Comparison of ENCODE assay signal across 8 mouse cellular contexts in the genomic region with DNA sequence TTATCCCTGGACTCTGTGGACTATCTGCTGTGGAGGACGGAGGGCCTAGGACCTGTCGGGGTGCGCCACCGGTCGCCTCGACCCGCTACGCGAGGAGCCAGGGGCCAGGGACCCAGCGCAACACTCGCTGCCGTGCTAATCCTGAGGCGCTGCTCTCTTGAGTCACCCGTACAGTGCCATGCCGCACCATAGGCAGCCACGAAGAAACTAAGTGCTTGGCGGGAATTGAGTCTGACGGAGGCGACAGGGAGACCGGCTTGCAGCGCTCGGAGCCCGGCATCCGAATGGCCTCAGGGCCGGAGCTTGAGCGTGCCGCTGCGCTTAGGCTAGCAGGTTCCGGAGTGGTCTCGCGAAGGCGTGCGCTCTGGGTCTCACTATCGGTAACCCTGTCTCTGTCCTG. TPM values are rescaled to one million over a fixed set of nuclear protein-coding genes. Genes with fewer than 3 reads are reported as not detected.
DNase-seq lines count a peak whose midpoint lies in the region; ATAC-seq lines count a peak whose summit lies in the region.

No protein-coding gene starts in this region.

- no peak overlapping the region for H3K9ac ChIP-seq in kidney, embryonic 16.5 days (replicated peaks; ENCODE audit: low read length)
- H3K9ac ChIP-seq in forebrain, embryonic 13.5 days, result no peak overlapping the region
- no peak overlapping the region for H3K9ac ChIP-seq in intestine, embryonic 16.5 days (ENCODE audit: low read depth, low read length)
- H3K9ac ChIP-seq in neural tube, embryonic 15.5 days (replicated peaks), result no peak overlapping the region

- peak overlapping the region; percentile 57 for H3K4me3 ChIP-seq in kidney, embryonic 16.5 days (ENCODE audit: low read length)
- H3K4me3 ChIP-seq in forebrain, embryonic 13.5 days, result peak overlapping the region; percentile 4; the same call in 1 of the 2 replicates
- H3K4me3 ChIP-seq in intestine, embryonic 16.5 days (ENCODE audit: low read length), result peak overlapping the region; percentile 59
- peak overlapping the region; percentile 59 for H3K4me3 ChIP-seq in neural tube, embryonic 15.5 days (replicated peaks)

- ATAC-seq in kidney, embryonic 16.5 days (ENCODE audit: low FRiP score, low TSS enrichment), result no peak
- no peak for ATAC-seq in forebrain, embryonic 13.5 days
- ATAC-seq in intestine, embryonic 16.5 days, result no peak
- no peak for ATAC-seq in neural tube, embryonic 15.5 days (ENCODE audit: low FRiP score)
- ATAC-seq in erythroid progenitor cell, adult 5-6 weeks (replicated peaks; ENCODE audit: low FRiP score, poor library complexity, severe bottlenecking), result no peak

- DNase-seq in kidney, postnatal 14 days, result no peak
- peak; percentile 22 for DNase-seq in brain, adult 2 months (ENCODE audit: low read depth, low spot score)
- DNase-seq in lung, postnatal 25 days (ENCODE audit: low spot score), result no peak

- peak overlapping the region; percentile 97 for H3K4me2 ChIP-seq in kidney, embryonic 16.5 days (replicated peaks; ENCODE audit: low read depth, low read length)
- H3K4me2 ChIP-seq in forebrain, embryonic 13.5 days, result peak overlapping the region; percentile 97
- peak overlapping the region; percentile 90 for H3K4me2 ChIP-seq in intestine, embryonic 16.5 days (ENCODE audit: low read depth, low read length)
- peak overlapping the region; percentile 99 for H3K4me2 ChIP-seq in neural tube, embryonic 15.5 days

- H3K4me1 ChIP-seq in kidney, embryonic 16.5 days (ENCODE audit: insufficient read depth, low read length), result peaks cover 16% of the 10 kb centered on the region
- peaks cover 25% of the 10 kb centered on the region for H3K4me1 ChIP-seq in forebrain, embryonic 13.5 days
- H3K4me1 ChIP-seq in intestine, embryonic 16.5 days (ENCODE audit: control insufficient read depth, insufficient read depth, low read length), result peaks cover 16% of the 10 kb centered on the region
- H3K4me1 ChIP-seq in neural tube, embryonic 15.5 days, result peaks cover 28% of the 10 kb centered on the region

- no peaks in the 10 kb centered on the region for H3K9me3 ChIP-seq in kidney, embryonic 16.5 days (ENCODE audit: low read length)
- no peaks in the 10 kb centered on the region for H3K9me3 ChIP-seq in forebrain, embryonic 13.5 days (replicated peaks)
- no peaks in the 10 kb centered on the region for H3K9me3 ChIP-seq in intestine, embryonic 16.5 days (ENCODE audit: control insufficient read depth, low read length)
- no peaks in the 10 kb centered on the region for H3K9me3 ChIP-seq in neural tube, embryonic 15.5 days (replicated peaks)

- peaks cover 90% of the 10 kb centered on the region for H3K27me3 ChIP-seq in kidney, embryonic 16.5 days (ENCODE audit: insufficient read depth, low read length)
- H3K27me3 ChIP-seq in forebrain, embryonic 13.5 days, result peaks cover 95% of the 10 kb centered on the region
- peaks cover 69% of the 10 kb centered on the region for H3K27me3 ChIP-seq in intestine, embryonic 16.5 days (replicated peaks; ENCODE audit: control insufficient read depth, insufficient read depth, low read length)
- H3K27me3 ChIP-seq in neural tube, embryonic 15.5 days (replicated peaks), result peaks cover 93% of the 10 kb centered on the region

- no peaks in the 10 kb centered on the region for H3K36me3 ChIP-seq in kidney, embryonic 16.5 days (ENCODE audit: insufficient read depth, low read length)
- no peaks in the 10 kb centered on the region for H3K36me3 ChIP-seq in forebrain, embryonic 13.5 days (ENCODE audit: poor library complexity, severe bottlenecking)
- no peaks in the 10 kb centered on the region for H3K36me3 ChIP-seq in intestine, embryonic 16.5 days (ENCODE audit: control insufficient read depth, insufficient read depth, low read length)
- H3K36me3 ChIP-seq in neural tube, embryonic 15.5 days, result no peaks in the 10 kb centered on the region

- no peak overlapping the region for H3K27ac ChIP-seq in kidney, embryonic 16.5 days (ENCODE audit: low read length)
- no peak overlapping the region for H3K27ac ChIP-seq in forebrain, embryonic 13.5 days
- H3K27ac ChIP-seq in intestine, embryonic 16.5 days (ENCODE audit: low read length), result no peak overlapping the region
- no peak overlapping the region for H3K27ac ChIP-seq in neural tube, embryonic 15.5 days (replicated peaks)

- under 1% methylated on average over 34 of the region's 34 CpGs for WGBS in kidney, embryonic 16.5 days
- whole genome bisulfite sequencing in forebrain, embryonic 13.5 days, result 0% methylated on average over 34 of the region's 34 CpGs
- under 1% methylated on average over 34 of the region's 34 CpGs for WGBS in intestine, embryonic 16.5 days
- under 1% methylated on average over 34 of the region's 34 CpGs for WGBS in neural tube, embryonic 15.5 days

RNA-seq across cellular contexts. Expression of a gene that starts 1.6 kb away (rescaled TPM):
- not detected in 2 replicates for polyA plus RNA-seq in kidney, embryonic 16.5 days (2015; fragmentation: Nextera tagmentation; extraction: Ambion mirVana)
- not detected in 2 replicates for polyA plus RNA-seq in forebrain, embryonic 13.5 days (2015; fragmentation: Nextera tagmentation; extraction: Ambion mirVana)
- 0.11 and 0.26 TPM in 2 replicates for polyA plus RNA-seq in intestine, embryonic 16.5 days (2015; fragmentation: Nextera tagmentation; extraction: Ambion mirVana)
- polyA plus RNA-seq in neural tube, embryonic 15.5 days (2015; fragmentation: Nextera tagmentation; extraction: Ambion mirVana), result 0.17 and 0.20 TPM in 2 replicates
- total RNA-seq in erythroid progenitor cell, adult 5-6 weeks (2015; ENCODE audit: low replicate concordance), result not detected in 2 replicates
- total RNA-seq in erythroid progenitor cell, adult 5-6 weeks (2017; ENCODE audit: low replicate concordance), result not detected in 2 replicates

Comparison
In these comparisons a context has a peak if more than half of its experiments do, and no peak if none do; other contexts are left out.
1. H3K4me3 ChIP-seq: peak in every context shown above with its lines; median percentile 59 in intestine, embryonic 16.5 days; 59 in neural tube, embryonic 15.5 days; 57 in kidney, embryonic 16.5 days; 4 in forebrain, embryonic 13.5 days.